Mouse (Mus musculus): Measurements from ENCODE around the gene Trim10. TPM values are rescaled to one million over a fixed set of nuclear protein-coding genes. Genes with fewer than 3 reads are reported as not detected.
A peak's percentile ranks its signal among the peaks of the same experiment; 100 is the strongest.

Trim10 gene
- polyA plus RNA-seq, 1 experiment = not detected

DNA sequence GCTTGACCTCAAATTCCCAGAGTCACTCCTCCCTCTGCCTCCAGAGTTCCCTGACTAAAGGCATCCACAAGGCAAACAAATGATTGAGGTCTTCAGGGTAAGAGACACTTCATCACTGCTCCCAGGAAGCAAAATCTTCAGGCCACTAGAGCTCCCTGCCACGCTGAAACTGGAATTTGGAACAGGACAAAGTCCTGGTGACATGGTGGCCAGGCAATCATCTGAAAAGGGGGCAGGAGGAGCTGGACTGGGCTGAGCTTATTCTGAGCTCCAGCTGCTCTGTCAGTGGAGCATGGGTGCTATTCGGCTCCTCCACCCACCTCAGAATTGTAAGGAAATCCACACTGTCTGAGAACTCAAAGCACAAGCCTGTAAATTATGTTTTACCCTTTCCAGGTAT lies 42.7 kb downstream of the Trim10 start:
- no peaks in the 10 kb centered on the region for H3K36me3 ChIP-seq (ENCODE audit: control insufficient read depth, insufficient read depth)
- H3K4me2 ChIP-seq (ENCODE audit: low read depth) = no peak overlapping the region
- H3ac ChIP-seq (ENCODE audit: control insufficient read depth, insufficient read length) = no peak overlapping the region
- peaks cover 15% of the 10 kb centered on the region for H3K27me3 ChIP-seq (ENCODE audit: control insufficient read depth, insufficient read depth, insufficient read length)
- H3K4me3 ChIP-seq = no peak overlapping the region
- TF ChIP-seq MAX (IDR thresholded peaks at IDR 0.05; ENCODE audit: low read depth) (no peak), SRF (IDR thresholded peaks at IDR 0.05; ENCODE audit: control insufficient read depth, insufficient read length, low read depth) (no peak), E2F4 (IDR thresholded peaks at IDR 0.05; ENCODE audit: insufficient read depth) (no peak), CEBPB (IDR thresholded peaks at IDR 0.05; ENCODE audit: insufficient read depth, poor library complexity, severe bottlenecking) (no peak), MYOG (IDR thresholded peaks at IDR 0.05; ENCODE audit: control insufficient read depth in 1 of 3, insufficient read depth in 1 of 3, insufficient read length in 2 of 3, low read depth in 2 of 3) (no peak)
- no peaks in the 10 kb centered on the region for H3K79me2 ChIP-seq (ENCODE audit: control insufficient read depth, insufficient read depth)

- TF ChIP-seq CEBPB (IDR thresholded peaks at IDR 0.05; ENCODE audit: insufficient read depth, poor library complexity, severe bottlenecking) (no peak), MYOD1 (IDR thresholded peaks at IDR 0.05; ENCODE audit: control insufficient read depth in 1 of 3, insufficient read length in 2 of 3, low read depth in 2 of 3) (no peak), MYOG (IDR thresholded peaks at IDR 0.05; ENCODE audit: control insufficient read depth in 1 of 3, insufficient read depth in 1 of 3, insufficient read length in 2 of 3, low read depth in 2 of 3) (no peak), POLR2AphosphoS2 (IDR thresholded peaks at IDR 0.05; ENCODE audit: insufficient read length, low read depth) (no peak), POLR2A (IDR thresholded peaks at IDR 0.05; ENCODE audit: insufficient read length, low read depth) (no peak), SRF (IDR thresholded peaks at IDR 0.05; ENCODE audit: control insufficient read depth, insufficient read length, low read depth) (no peak), E2F4 (IDR thresholded peaks at IDR 0.05; ENCODE audit: insufficient read depth) (no peak), MAX (IDR thresholded peaks at IDR 0.05; ENCODE audit: low read depth) (no peak), REST (IDR thresholded peaks at IDR 0.05; ENCODE audit: insufficient read depth, insufficient read length) (no peak), TCF12 (IDR thresholded peaks at IDR 0.05; ENCODE audit: insufficient read depth, poor library complexity, severe bottlenecking) (no peak)
- H3K36me3 ChIP-seq (ENCODE audit: control insufficient read depth, insufficient read depth) = no peaks in the 10 kb centered on the region
- H3K79me2 ChIP-seq (ENCODE audit: control insufficient read depth, insufficient read depth) = no peaks in the 10 kb centered on the region
- H3K27me3 ChIP-seq (ENCODE audit: control insufficient read depth, insufficient read depth, insufficient read length) = peaks cover 11% of the 10 kb centered on the region
- H3ac ChIP-seq (ENCODE audit: control insufficient read depth, insufficient read length) = no peak overlapping the region
- H3K4me3 ChIP-seq = no peak overlapping the region
- no peak overlapping the region for H3K4me2 ChIP-seq (ENCODE audit: low read depth)
Observed at GRCm38 (mm10) chr17:36914108-36914507, 44.7 kb downstream of the Trim10 start.

DNA sequence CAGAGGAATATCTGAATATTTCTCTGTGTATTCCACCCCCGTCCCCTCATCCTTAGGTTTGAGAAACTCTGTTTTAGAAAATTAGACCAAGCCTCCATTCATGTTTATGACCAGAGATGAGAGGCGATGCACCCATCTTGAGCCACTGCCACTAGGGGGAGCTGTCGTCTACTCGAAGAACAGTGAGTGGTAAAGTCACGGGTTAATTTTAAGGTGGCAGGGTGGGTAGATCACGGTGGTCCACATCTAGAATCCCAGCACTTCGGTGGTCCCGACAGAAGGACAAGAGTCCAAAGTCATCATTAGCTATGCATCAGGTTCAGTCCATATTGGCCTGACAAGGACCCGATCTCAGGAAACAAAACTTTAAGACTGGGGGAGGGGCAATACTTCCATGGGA lies 45.7 kb downstream of the Trim10 start:
- Histone ChIP-seq H3ac (ENCODE audit: control insufficient read depth, insufficient read length) (no peak overlapping the region), H3K79me2 (ENCODE audit: control insufficient read depth, insufficient read depth) (no peaks in the 10 kb centered on the region), H3K36me3 (ENCODE audit: control insufficient read depth, insufficient read depth) (no peaks in the 10 kb centered on the region), H3K4me3 (no peak overlapping the region), H3K4me2 (ENCODE audit: low read depth) (no peak overlapping the region), H3K27me3 (ENCODE audit: control insufficient read depth, insufficient read depth, insufficient read length) (peaks cover 11% of the 10 kb centered on the region)
- TF ChIP-seq CEBPB (IDR thresholded peaks at IDR 0.05; ENCODE audit: insufficient read depth, poor library complexity, severe bottlenecking) (no peak), TCF12 (IDR thresholded peaks at IDR 0.05; ENCODE audit: insufficient read depth, poor library complexity, severe bottlenecking) (no peak), TCF3 (IDR thresholded peaks at IDR 0.05; ENCODE audit: insufficient read length, low read depth) (no peak), MYOD1 (IDR thresholded peaks at IDR 0.05; ENCODE audit: control insufficient read depth in 1 of 3, insufficient read length in 2 of 3, low read depth in 2 of 3) (no peak), SRF (IDR thresholded peaks at IDR 0.05; ENCODE audit: control insufficient read depth, insufficient read length, low read depth) (no peak), POLR2A (IDR thresholded peaks at IDR 0.05; ENCODE audit: insufficient read length, low read depth) (no peak), REST (IDR thresholded peaks at IDR 0.05; ENCODE audit: insufficient read depth, insufficient read length) (no peak), USF1 (IDR thresholded peaks at IDR 0.05; ENCODE audit: low read depth) (no peak), MYOG (IDR thresholded peaks at IDR 0.05; ENCODE audit: control insufficient read depth in 1 of 3, insufficient read depth in 1 of 3, insufficient read length in 2 of 3, low read depth in 2 of 3) (no peak), POLR2AphosphoS2 (IDR thresholded peaks at IDR 0.05; ENCODE audit: insufficient read length, low read depth) (no peak), MAX (IDR thresholded peaks at IDR 0.05; ENCODE audit: low read depth) (no peak), E2F4 (IDR thresholded peaks at IDR 0.05; ENCODE audit: insufficient read depth) (no peak)

- H3ac ChIP-seq (ENCODE audit: control insufficient read depth, insufficient read length) = no peak overlapping the region
- H3K4me3 ChIP-seq = no peak overlapping the region
- no peaks in the 10 kb centered on the region for H3K36me3 ChIP-seq (ENCODE audit: control insufficient read depth, insufficient read depth)
- no peaks in the 10 kb centered on the region for H3K79me2 ChIP-seq (ENCODE audit: control insufficient read depth, insufficient read depth)
- peak overlapping the region; percentile 46 for H3K4me2 ChIP-seq (ENCODE audit: low read depth)
- no peaks in the 10 kb centered on the region for H3K27me3 ChIP-seq (ENCODE audit: control insufficient read depth, insufficient read depth, insufficient read length)
- TF ChIP-seq MYOG (IDR thresholded peaks at IDR 0.05; ENCODE audit: control insufficient read depth in 1 of 3, insufficient read depth in 1 of 3, insufficient read length in 2 of 3, low read depth in 2 of 3) (peak in 2 of 3 experiments; percentile 65 to 80), MAX (IDR thresholded peaks at IDR 0.05; ENCODE audit: low read depth) (no peak), MYOD1 (IDR thresholded peaks at IDR 0.05; ENCODE audit: control insufficient read depth in 1 of 3, insufficient read length in 2 of 3, low read depth in 2 of 3) (peak in 2 of 3 experiments; percentile 49 to 84), CEBPB (IDR thresholded peaks at IDR 0.05; ENCODE audit: insufficient read depth, poor library complexity, severe bottlenecking) (no peak)
Observed at GRCm38 (mm10) chr17:36920239-36920638, 50.9 kb downstream of the Trim10 start.

DNA sequence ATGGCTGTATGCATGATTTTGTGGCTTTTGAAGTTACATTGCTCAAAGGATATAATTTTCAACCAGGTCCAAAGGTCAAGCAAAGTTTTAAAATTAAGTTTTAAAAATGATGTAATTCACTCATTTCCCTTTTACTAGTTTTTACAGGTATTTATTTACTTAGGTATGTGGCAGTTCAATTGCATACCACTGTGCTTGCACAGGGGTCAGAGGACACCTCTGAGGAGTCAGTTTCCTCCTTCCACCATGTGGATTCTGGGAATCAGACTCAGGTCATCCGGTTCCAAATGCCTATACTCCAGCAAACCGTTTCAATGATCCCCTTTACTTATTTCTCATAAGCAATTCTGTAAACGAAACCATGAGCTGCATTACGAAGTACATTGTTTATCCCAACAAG lies 53.3 kb downstream of the Trim10 start:
- H3K79me2 ChIP-seq (ENCODE audit: control insufficient read depth, insufficient read depth) = no peaks in the 10 kb centered on the region
- H3K27me3 ChIP-seq (ENCODE audit: control insufficient read depth, insufficient read depth, insufficient read length) = no peaks in the 10 kb centered on the region
- H3K36me3 ChIP-seq (ENCODE audit: control insufficient read depth, insufficient read depth) = no peaks in the 10 kb centered on the region
- H3K4me2 ChIP-seq (ENCODE audit: low read depth) = no peak overlapping the region
- H3ac ChIP-seq (ENCODE audit: control insufficient read depth, insufficient read length) = no peak overlapping the region
- no peak for TF ChIP-seq MYOD1 (IDR thresholded peaks at IDR 0.05; ENCODE audit: control insufficient read depth in 1 of 3, insufficient read length in 2 of 3, low read depth in 2 of 3)
- no peak for TF ChIP-seq TCF3 (IDR thresholded peaks at IDR 0.05; ENCODE audit: insufficient read length, low read depth)
- no peak for TF ChIP-seq TCF12 (IDR thresholded peaks at IDR 0.05; ENCODE audit: insufficient read depth, poor library complexity, severe bottlenecking)
- no peak for TF ChIP-seq POLR2A (IDR thresholded peaks at IDR 0.05; ENCODE audit: insufficient read length, low read depth)
- no peak for TF ChIP-seq USF1 (IDR thresholded peaks at IDR 0.05; ENCODE audit: low read depth)
- TF ChIP-seq REST (IDR thresholded peaks at IDR 0.05; ENCODE audit: insufficient read depth, insufficient read length) = no peak
- TF ChIP-seq SRF (IDR thresholded peaks at IDR 0.05; ENCODE audit: control insufficient read depth, insufficient read length, low read depth) = no peak
- TF ChIP-seq POLR2AphosphoS2 (IDR thresholded peaks at IDR 0.05; ENCODE audit: insufficient read length, low read depth) = no peak
- no peak for TF ChIP-seq CEBPB (IDR thresholded peaks at IDR 0.05; ENCODE audit: insufficient read depth, poor library complexity, severe bottlenecking)
- no peak for TF ChIP-seq MYOG (IDR thresholded peaks at IDR 0.05; ENCODE audit: control insufficient read depth in 1 of 3, insufficient read depth in 1 of 3, insufficient read length in 2 of 3, low read depth in 2 of 3)
- TF ChIP-seq MAX (IDR thresholded peaks at IDR 0.05; ENCODE audit: low read depth) = no peak
- no peak for TF ChIP-seq E2F4 (IDR thresholded peaks at IDR 0.05; ENCODE audit: insufficient read depth)
- no peak overlapping the region for H3K4me3 ChIP-seq

Measured in myocyte (in vitro differentiated cells).